Mouse (Mus musculus): ENCODE results near the gene Foxk1. TPM values are rescaled to one million over a fixed set of nuclear protein-coding genes. Genes with fewer than 3 reads are reported as not detected.
A peak's percentile ranks its signal among the peaks of the same experiment; 100 is the strongest.

The Foxk1 gene
- polyA plus RNA-seq, 1 experiment: 26.1 TPM

- TF ChIP-seq CTCF (IDR thresholded peaks at IDR 0.05; ENCODE audit: insufficient read depth, low read length) (no peak), POLR2A (IDR thresholded peaks at IDR 0.05; ENCODE audit: borderline replicate concordance, extremely low read depth, low read depth, low read length) (no peak)
- H3K4me1 ChIP-seq (ENCODE audit: control insufficient read depth, insufficient read depth, low read length): peaks cover under 1% of the 10 kb centered on the region; the same call in 1 of the 2 replicates
- DNase-seq: no peak
- H3K4me3 ChIP-seq (replicated peaks; ENCODE audit: extremely low read depth, low read depth, low read length): no peak overlapping the region
- 74% methylated on average over 10 of the region's 10 CpGs for WGBS
These were observed 99.6 kb downstream of the Foxk1 start for GRCm38 (mm10) chr5:142500918-142501317.

- no peak overlapping the region for H3K4me3 ChIP-seq (replicated peaks; ENCODE audit: extremely low read depth, low read depth, low read length)
- peak; percentile 68 for DNase-seq
- TF ChIP-seq POLR2A (IDR thresholded peaks at IDR 0.05; ENCODE audit: borderline replicate concordance, extremely low read depth, low read depth, low read length): no peak
- peak; percentile 94 for TF ChIP-seq CTCF (IDR thresholded peaks at IDR 0.05; ENCODE audit: insufficient read depth, low read length)
- 3% methylated on average over 3 of the region's 3 CpGs for WGBS
- peaks cover 3% of the 10 kb centered on the region; the same call in 1 of the 2 replicates for H3K4me1 ChIP-seq (ENCODE audit: control insufficient read depth, insufficient read depth, low read length)
These were observed 101.1 kb downstream of the Foxk1 start for GRCm38 (mm10) chr5:142502414-142502813.

GRCm38 (mm10) chr5:142504175-142504574, 102.9 kb downstream of the Foxk1 start:
- peaks cover 3% of the 10 kb centered on the region; the same call in 1 of the 2 replicates for H3K4me1 ChIP-seq (ENCODE audit: control insufficient read depth, insufficient read depth, low read length)
- 70% methylated on average over 3 of the region's 3 CpGs for WGBS
- TF ChIP-seq CTCF (IDR thresholded peaks at IDR 0.05; ENCODE audit: insufficient read depth, low read length) (no peak), POLR2A (IDR thresholded peaks at IDR 0.05; ENCODE audit: borderline replicate concordance, extremely low read depth, low read depth, low read length) (no peak)
- no peak overlapping the region for H3K4me3 ChIP-seq (replicated peaks; ENCODE audit: extremely low read depth, low read depth, low read length)
- no peak for DNase-seq

GRCm38 (mm10) chr5:142505695-142506423, 104.6 kb downstream of the Foxk1 start:
- Histone ChIP-seq H3K4me1 (ENCODE audit: control insufficient read depth, insufficient read depth, low read length) (peaks cover 6% of the 10 kb centered on the region), H3K4me3 (replicated peaks; ENCODE audit: extremely low read depth, low read depth, low read length) (no peak overlapping the region)
- peak; percentile 60 for TF ChIP-seq CTCF (IDR thresholded peaks at IDR 0.05; ENCODE audit: insufficient read depth, low read length)
- TF ChIP-seq POLR2A (IDR thresholded peaks at IDR 0.05; ENCODE audit: borderline replicate concordance, extremely low read depth, low read depth, low read length): no peak
- whole genome bisulfite sequencing: 73% methylated on average over 3 of the region's 3 CpGs
- DNase-seq: peak; percentile 29

- Histone ChIP-seq H3K4me3 (replicated peaks; ENCODE audit: extremely low read depth, low read depth, low read length) (no peak overlapping the region), H3K4me1 (ENCODE audit: control insufficient read depth, insufficient read depth, low read length) (peaks cover 6% of the 10 kb centered on the region)
- WGBS: 30% methylated on average over 15 of the region's 15 CpGs
- TF ChIP-seq CTCF (IDR thresholded peaks at IDR 0.05; ENCODE audit: insufficient read depth, low read length): no peak
- DNase-seq: peak; percentile 40
These were observed 108.1 kb downstream of the Foxk1 start for GRCm38 (mm10) chr5:142509141-142510060.

- Histone ChIP-seq H3K4me1 (ENCODE audit: control insufficient read depth, insufficient read depth, low read length) (peaks cover 6% of the 10 kb centered on the region), H3K4me3 (replicated peaks; ENCODE audit: extremely low read depth, low read depth, low read length) (no peak overlapping the region)
- WGBS: 51% methylated on average over 7 of the region's 7 CpGs
- no peak for TF ChIP-seq POLR2A (IDR thresholded peaks at IDR 0.05; ENCODE audit: borderline replicate concordance, extremely low read depth, low read depth, low read length)
- no peak for TF ChIP-seq CTCF (IDR thresholded peaks at IDR 0.05; ENCODE audit: insufficient read depth, low read length)
- DNase-seq: no peak
These were observed 108.7 kb downstream of the Foxk1 start for GRCm38 (mm10) chr5:142510061-142510414.

Other genes with a start within 250 kb of the Foxk1 start
- gene Ap5z1, start 62.4 kb downstream of the Foxk1 start, polyA plus RNA-seq (2012; rRNA removed): 50.6 and 66.2 TPM in 2 replicates
- gene Papolb, start 128.6 kb downstream of the Foxk1 start, polyA plus RNA-seq (2012; rRNA removed): 0.10 and 0.14 TPM in 2 replicates
- gene Radil, start 149.6 kb downstream of the Foxk1 start, polyA plus RNA-seq (2012; rRNA removed): 36.0 and 40.6 TPM in 2 replicates
- 0.03 and 0.14 TPM in 2 replicates for gene Mmd2, start 207.3 kb downstream of the Foxk1 start, polyA plus RNA-seq (2012; rRNA removed)
- 33.1 and 38.4 TPM in 2 replicates for gene Wipi2, start 226.2 kb downstream of the Foxk1 start, polyA plus RNA-seq (2012; rRNA removed)

All from lung, adult 2 months (tissue).